Mouse (Mus musculus) olfactory bulb, adult 2 months (tissue): Measurements from ENCODE around the gene Crybb1. TPM values are rescaled to one million over a fixed set of nuclear protein-coding genes. Genes with fewer than 3 reads are reported as not detected.

Experiments used
- H3K27ac ChIP-seq: fragments of 200-500 bp; 2 replicates; pipeline ENCODE4 v1.5.1; 2012; ENCODE audit warnings: low read depth, low read length; ENCODE audit not compliant: insufficient read depth
- H3K4me1 ChIP-seq: fragments of 200-500 bp; 2 replicates; pipeline ENCODE4 v1.6.1; 2012; ENCODE audit warnings: low read length; ENCODE audit not compliant: control insufficient read depth, insufficient read depth
- H3K4me3 ChIP-seq: fragments of 200-500 bp; 2 replicates; pipeline ENCODE4 v1.5.1; 2012; ENCODE audit warnings: mild to moderate bottlenecking, low read depth, low read length, moderate library complexity; ENCODE audit not compliant: insufficient read depth
- CTCF ChIP-seq: fragments of 200-500 bp; IDR thresholded peaks from 2 replicates; pipeline ENCODE4 v1.5.1; 2012; ENCODE audit warnings: low read depth, mild to moderate bottlenecking, low read length, moderate library complexity; ENCODE audit not compliant: insufficient read depth
- POLR2A ChIP-seq: fragments of 200-500 bp; IDR thresholded peaks from 2 replicates; pipeline ENCODE4 v1.6.1; 2012; ENCODE audit warnings: mild to moderate bottlenecking, low read depth, low read length, moderate library complexity; ENCODE audit not compliant: insufficient read depth
- WGBS: fragments of 180-500 bp; shearing (Covaris S2); methylation state at CpG from one replicate; pipeline ENCODE4 v1.1.7; 2018; 5-methylcytosine and 5-hydroxymethylcytosine counted together
- polyA plus RNA-seq: library from polyadenylated mRNA; stranded (reverse); fragments of >200 nt; gene quantifications from 2 replicates; pipeline ENCODE4 v1.2.4, GENCODE M21; 2012; ENCODE audit warnings: low replicate concordance; ENCODE audit not compliant: missing spikeins, insufficient read depth, insufficient read length

Crybb1 gene
- polyA plus RNA-seq, 1 experiment = not detected

DNA sequence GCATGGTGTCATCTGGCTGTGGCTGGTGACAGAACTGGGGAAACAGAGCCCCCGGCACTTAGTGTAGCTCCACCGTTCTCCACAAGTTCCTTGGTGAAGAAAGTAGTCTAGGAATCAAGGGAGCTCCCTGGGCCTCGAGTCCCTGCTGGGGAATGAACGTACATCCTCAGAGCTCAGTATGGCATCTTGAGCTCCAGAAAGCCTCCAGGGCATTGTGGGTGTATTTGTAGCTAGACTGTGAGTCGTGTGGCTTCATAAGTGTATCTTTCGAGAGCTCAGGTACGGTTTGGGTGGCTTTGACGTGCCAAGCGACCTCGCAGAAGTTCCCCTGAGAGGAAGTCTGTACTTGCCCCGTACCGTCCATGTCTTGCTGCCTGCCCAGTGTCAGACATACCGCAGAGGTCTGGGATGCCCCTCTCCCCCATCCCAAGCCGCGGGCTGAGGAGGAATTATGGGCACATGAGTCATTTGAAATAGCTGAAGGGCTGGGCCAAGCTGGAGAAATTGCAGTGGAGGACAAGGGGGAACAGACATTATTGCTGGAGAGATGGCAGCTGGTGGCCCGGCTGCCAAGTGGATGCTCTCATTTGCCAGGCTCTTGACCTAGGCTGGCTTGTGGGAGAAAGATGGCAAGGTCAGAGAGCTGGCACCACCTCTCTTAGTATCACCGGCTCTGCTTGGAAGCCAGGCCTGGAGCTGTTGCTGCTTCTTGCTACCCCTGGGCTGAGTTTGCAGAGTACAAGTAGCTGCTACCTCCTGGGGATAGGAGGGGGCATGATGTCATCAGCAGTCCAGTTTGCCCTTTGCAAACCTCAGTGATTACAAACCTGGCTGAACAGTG, 23.8 kb downstream of the Crybb1 start:
- 63% methylated on average over 17 of the region's 17 CpGs for WGBS
- H3K4me3 ChIP-seq = no peak overlapping the region
- peak overlapping the region; percentile 60 for H3K27ac ChIP-seq
- no peak for TF ChIP-seq POLR2A
- TF ChIP-seq CTCF = no peak
- H3K4me1 ChIP-seq = peaks cover 50% of the 10 kb centered on the region

DNA sequence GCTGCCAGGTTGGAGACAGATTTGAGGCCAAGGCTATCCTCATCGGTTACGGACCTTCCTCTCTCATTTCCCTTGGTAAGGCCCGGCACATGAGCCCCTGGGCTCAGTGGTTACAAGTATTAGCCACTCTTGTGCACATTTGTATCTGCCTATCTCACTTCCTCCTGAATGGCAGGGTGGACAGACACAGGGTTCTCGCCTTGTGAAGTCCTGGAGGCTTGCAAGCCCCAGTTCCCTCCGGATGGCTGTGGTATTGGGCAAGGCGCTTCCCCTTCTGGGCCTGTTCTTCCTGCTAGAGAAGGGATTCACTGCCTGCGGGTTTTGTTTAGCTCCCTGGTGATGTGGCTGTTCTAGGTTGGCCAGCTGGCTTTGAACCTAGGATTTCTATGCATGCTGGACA, 24.5 kb downstream of the Crybb1 start:
- TF ChIP-seq CTCF (no peak), POLR2A (no peak)
- Histone ChIP-seq H3K4me1 (peaks cover 57% of the 10 kb centered on the region), H3K27ac (peak overlapping the region; percentile 60), H3K4me3 (no peak overlapping the region)
- 86% methylated on average over 7 of the region's 7 CpGs for WGBS

DNA sequence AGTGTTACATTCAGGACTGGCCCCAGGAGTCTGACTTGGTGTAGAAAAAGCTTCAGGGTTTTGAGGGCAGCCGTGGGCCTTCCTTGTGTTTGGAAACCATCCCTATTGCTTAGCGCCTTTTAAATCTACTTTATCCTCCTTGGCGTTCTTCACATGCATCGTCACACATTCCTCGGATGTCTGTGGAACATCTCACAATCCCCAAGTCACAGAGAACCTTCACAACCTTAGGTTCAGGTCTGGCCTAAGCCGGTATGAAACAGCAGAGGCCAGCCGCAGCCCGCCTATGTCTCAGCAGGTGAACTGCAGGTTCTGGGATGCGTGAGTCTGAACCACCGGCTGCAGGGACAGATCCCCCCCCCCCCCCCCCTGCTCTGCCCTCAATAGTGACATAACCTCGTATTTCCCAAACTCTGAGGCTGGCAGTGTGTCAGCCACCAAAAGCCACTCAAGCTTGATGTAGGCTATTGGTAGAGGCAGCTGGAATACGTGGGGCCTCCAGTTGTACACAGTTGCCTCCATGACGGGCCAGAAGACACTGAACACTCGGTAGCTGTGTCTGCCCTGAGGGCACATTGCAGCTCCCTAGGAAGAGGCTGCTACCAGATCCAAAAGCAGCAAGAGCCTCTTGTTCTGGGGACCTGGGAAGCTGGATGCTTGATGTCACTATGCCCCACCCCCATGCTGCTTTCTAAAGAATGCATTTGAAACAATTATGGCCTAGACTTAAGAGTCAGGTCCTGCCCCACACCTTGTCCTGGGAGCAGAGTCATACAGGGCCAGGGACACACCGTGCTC, 25.4 kb downstream of the Crybb1 start:
- H3K4me3 ChIP-seq = no peak overlapping the region
- H3K27ac ChIP-seq = no peak overlapping the region
- peaks cover 63% of the 10 kb centered on the region for H3K4me1 ChIP-seq
- 71% methylated on average over 15 of the region's 15 CpGs for WGBS
- no peak for TF ChIP-seq CTCF

DNA sequence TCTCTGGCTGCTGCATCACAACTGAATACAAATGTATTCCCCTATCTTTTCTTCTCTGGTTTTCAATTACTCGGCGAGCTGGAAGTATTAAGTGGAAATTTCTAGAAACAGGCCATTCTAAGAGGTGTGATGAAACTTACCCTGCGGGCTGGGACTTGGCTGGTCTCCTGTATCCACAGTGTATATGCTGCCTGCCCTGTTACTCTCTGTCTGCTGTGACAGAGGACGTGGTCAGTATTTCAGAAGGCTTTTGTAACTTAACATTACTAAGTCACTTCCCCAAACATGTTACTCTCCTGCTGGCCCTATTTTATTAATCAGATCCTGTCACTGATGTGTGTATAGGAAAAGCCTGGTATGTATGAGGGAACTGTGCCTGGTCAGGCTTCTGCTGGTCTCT, 26.1 kb downstream of the Crybb1 start:
- peaks cover 63% of the 10 kb centered on the region for H3K4me1 ChIP-seq
- H3K4me3 ChIP-seq = no peak overlapping the region
- H3K27ac ChIP-seq = no peak overlapping the region
- no peak for TF ChIP-seq POLR2A
- TF ChIP-seq CTCF = no peak
- WGBS = 76% methylated on average over 4 of the region's 4 CpGs

DNA sequence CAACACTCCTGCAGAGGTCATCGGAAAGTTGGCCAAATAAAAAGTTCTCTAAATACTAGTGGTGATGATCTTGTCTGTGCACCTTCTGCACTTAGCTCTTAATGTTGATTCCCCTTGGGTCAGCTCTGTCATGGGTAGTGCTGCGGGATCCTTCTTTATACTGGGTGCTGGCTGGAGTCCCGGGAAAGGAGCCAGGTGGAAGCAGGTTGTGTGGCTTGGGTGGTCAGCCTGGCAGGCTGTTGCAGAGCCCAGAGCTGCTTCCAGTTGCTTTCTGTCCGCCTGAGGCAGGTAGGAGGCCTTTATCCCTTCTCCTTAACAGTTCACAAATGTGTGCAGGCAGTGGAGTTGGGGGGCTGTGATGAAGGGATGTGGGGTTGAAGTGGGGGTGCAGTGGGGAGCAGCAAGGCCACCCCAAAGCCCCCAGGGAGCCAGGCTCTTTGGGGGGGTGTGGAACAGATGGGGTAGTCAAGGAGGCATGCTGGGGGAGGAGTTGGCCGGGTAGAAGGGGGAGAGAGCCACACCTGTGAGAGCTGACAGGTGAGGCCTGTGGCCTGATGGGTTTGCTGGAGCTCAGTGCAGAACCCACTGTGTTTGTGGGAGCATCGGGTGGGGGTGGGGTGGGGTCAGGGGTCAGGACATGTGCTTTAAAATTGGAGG, 26.6 kb downstream of the Crybb1 start:
- TF ChIP-seq CTCF (no peak), POLR2A (no peak)
- H3K4me3 ChIP-seq = no peak overlapping the region
- H3K4me1 ChIP-seq = peaks cover 63% of the 10 kb centered on the region
- 76% methylated on average over 6 of the region's 6 CpGs for WGBS
- no peak overlapping the region for H3K27ac ChIP-seq

DNA sequence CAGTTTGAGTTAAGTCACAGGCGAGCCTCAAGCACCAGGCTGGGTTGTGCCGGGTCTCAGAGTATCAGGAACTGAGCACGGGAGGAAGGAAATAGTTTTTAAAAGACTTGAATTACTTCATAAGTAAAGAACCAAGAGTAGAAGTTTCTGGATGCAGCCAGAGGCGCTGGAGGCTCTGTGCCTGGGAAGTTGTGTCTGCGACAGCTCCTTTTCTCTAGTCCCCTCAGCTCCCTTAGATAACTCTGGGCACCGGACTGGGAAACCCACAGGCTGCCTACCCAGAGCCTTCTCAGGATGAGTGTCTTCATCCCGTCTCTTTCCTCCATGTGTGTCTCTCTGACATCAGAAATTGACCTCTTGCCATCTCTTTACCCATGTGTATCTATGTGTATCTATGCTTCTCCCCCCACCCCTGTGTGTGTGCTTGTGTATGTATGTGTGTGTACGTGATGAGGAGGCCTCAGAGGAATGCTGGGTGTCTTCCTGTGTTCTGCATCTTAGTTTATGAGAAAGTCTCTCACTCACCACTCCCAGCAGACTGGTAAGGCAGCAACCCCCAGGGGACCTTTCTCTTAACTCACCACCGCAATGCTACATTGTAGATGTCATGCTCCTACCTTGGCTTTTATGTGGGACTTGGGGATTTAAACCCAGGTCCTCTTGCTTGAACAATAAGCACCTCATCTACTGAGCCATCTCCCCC, 27.3 kb downstream of the Crybb1 start:
- 85% methylated on average over 9 of the region's 9 CpGs for whole genome bisulfite sequencing
- no peak overlapping the region for H3K27ac ChIP-seq
- no peak overlapping the region for H3K4me3 ChIP-seq
- H3K4me1 ChIP-seq = peaks cover 63% of the 10 kb centered on the region
- no peak for TF ChIP-seq POLR2A
- no peak for TF ChIP-seq CTCF

DNA sequence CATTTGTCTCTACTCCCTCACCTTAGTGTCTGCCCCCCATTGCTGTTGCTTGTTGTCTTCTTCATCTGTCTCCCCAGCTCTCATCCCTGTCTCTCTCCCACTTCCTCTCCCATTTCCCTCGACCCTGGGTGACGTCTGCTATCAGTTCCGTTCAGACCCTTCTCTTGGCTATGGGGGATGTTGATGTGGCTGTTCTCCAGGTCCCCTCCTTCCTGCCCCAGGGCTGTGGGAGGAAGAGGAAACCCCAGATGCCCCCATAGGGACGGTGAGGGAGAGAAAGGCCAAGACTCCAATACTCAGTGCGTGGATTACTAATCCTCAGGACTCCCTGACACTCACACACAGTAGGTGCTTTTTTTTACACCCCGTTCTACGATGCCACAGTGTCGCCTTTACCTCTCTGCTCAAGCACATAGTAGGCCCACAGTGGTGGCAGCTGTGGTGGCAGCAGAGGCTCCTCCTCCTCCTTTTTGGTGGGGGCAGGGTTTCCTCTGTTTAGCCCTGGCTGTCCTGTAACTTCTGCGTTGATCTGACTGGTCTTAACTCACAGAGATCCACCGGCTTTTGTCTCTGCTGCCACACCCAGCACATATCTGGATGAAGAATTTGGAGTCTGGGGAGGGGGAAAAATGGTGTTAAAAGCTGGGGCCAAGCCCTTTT, 28.1 kb downstream of the Crybb1 start:
- Histone ChIP-seq H3K27ac (no peak overlapping the region), H3K4me3 (no peak overlapping the region), H3K4me1 (peaks cover 64% of the 10 kb centered on the region)
- WGBS = 85% methylated on average over 10 of the region's 10 CpGs
- TF ChIP-seq CTCF (no peak), POLR2A (no peak)

DNA sequence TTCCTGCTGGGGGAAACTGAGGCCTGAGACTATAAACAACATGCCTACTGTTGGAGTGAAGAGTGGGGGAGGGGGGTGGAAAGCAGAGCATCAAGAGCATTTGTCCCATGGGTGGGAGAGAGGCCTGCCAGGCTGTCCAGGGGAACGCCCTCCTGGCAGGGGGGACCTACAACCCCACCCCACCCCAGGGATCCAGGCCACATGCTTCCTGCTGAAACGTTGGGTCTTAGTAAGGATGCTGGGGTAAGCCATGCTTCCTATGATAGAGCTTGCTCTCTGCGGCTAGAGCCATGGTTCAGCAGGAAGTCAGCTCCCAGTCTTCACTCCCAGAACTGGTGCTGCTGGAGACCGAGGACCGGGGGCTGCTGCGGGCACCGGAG, 28.6 kb downstream of the Crybb1 start:
- H3K4me3 ChIP-seq = no peak overlapping the region
- H3K4me1 ChIP-seq = peaks cover 59% of the 10 kb centered on the region
- H3K27ac ChIP-seq = no peak overlapping the region
- TF ChIP-seq CTCF (no peak), POLR2A (no peak)
- WGBS = 81% methylated on average over 7 of the region's 7 CpGs
